Mouse (Mus musculus) bone marrow macrophage, adult 2 months (primary cell): ENCODE data around the gene Nkx1-2.

Source experiments
- CTCF ChIP-seq: IDR thresholded peaks from 2 replicates; pipeline ENCODE4 v1.5.1; 2012; ENCODE audit warnings: low read depth, mild to moderate bottlenecking, low read length, moderate library complexity
- POLR2A ChIP-seq: IDR thresholded peaks from 2 replicates; pipeline ENCODE4 v1.6.1; 2012; ENCODE audit warnings: mild to moderate bottlenecking, low read depth, low read length, borderline replicate concordance

DNA sequence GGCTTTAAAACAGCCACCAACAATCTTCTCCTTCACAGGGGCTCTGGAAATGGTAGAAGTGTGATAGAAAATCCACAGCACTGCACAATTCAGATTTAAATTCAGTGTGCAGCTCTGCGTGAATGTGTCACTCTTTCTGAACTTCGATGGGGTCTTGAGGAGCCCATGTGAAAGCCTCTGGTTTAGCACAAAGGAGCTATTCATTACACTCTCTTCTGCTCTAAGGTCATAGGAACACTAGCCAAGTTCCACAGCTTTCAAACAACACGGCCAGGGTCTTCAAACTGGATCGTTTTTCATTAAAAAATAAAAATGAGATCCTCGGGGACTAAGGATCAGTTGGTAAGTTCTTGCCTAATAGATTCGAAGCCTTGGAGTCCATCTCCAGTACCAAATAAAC is 26.2 kb downstream of the Nkx1-2 start:
- TF ChIP-seq CTCF (no peak), POLR2A (no peak)
